Mouse (Mus musculus): ENCODE results near the gene Phc1. TPM values are rescaled to one million over a fixed set of nuclear protein-coding genes. Genes with fewer than 3 reads are reported as not detected.

The Phc1 gene
- polyA plus RNA-seq, 1 experiment from 2014 or later: 11.0 TPM

DNA sequence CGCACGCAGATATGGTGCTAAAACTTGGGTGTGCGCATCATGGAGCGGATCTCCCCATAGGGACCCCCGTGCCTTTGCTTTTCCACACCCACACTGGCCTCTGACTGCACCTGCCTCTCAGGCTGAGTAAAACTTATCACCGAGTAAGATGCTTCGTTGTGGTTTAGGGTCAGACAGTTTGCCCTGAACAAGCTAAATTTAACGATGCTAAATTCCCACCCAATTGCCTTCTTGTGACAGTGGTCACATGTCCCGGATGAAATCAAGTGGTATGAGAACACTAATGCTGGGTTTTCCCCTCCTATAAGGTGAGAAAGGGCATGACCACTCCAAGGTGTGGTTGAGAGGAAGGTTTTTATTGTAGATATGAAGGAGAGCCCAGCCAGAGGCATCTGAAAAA lies 46.6 kb downstream of the Phc1 start:
- H3K4me1 ChIP-seq (ENCODE audit: control insufficient read depth, insufficient read depth, low read length): peaks cover 3% of the 10 kb centered on the region; the same call in 1 of the 2 replicates
- H3K36me3 ChIP-seq (ENCODE audit: control insufficient read depth, insufficient read depth, low read length): no peaks in the 10 kb centered on the region
- no peak overlapping the region for H3K4me2 ChIP-seq (ENCODE audit: low read depth, low read length)
- ATAC-seq (ENCODE audit: insufficient read depth, low FRiP score): no peak
- H3K27me3 ChIP-seq (ENCODE audit: control insufficient read depth, insufficient read depth, low read length): no peaks in the 10 kb centered on the region
- no peaks in the 10 kb centered on the region for H3K9me3 ChIP-seq (replicated peaks; ENCODE audit: control insufficient read depth, low read length)
- no peak overlapping the region for H3K9ac ChIP-seq (ENCODE audit: low read length)
- WGBS: 84% methylated on average over 9 of the region's 9 CpGs
- H3K4me3 ChIP-seq (replicated peaks; ENCODE audit: low read length): no peak overlapping the region
- no peak overlapping the region for H3K27ac ChIP-seq (ENCODE audit: low read length)

GRCm38 (mm10) chr6:122293121-122293520 lies 47.2 kb downstream of the Phc1 start:
- H3K4me2 ChIP-seq (ENCODE audit: low read depth, low read length): no peak overlapping the region
- no peak for ATAC-seq (ENCODE audit: insufficient read depth, low FRiP score)
- H3K9ac ChIP-seq (ENCODE audit: low read length): no peak overlapping the region
- 86% methylated on average over 8 of the region's 8 CpGs for WGBS
- no peaks in the 10 kb centered on the region for H3K36me3 ChIP-seq (ENCODE audit: control insufficient read depth, insufficient read depth, low read length)
- H3K4me1 ChIP-seq (ENCODE audit: control insufficient read depth, insufficient read depth, low read length): peaks cover 3% of the 10 kb centered on the region; the same call in 1 of the 2 replicates
- no peaks in the 10 kb centered on the region for H3K9me3 ChIP-seq (replicated peaks; ENCODE audit: control insufficient read depth, low read length)
- H3K4me3 ChIP-seq (replicated peaks; ENCODE audit: low read length): no peak overlapping the region
- H3K27ac ChIP-seq (ENCODE audit: low read length): no peak overlapping the region
- no peaks in the 10 kb centered on the region for H3K27me3 ChIP-seq (ENCODE audit: control insufficient read depth, insufficient read depth, low read length)

- WGBS: 56% methylated on average over 2 of the region's 2 CpGs
- no peaks in the 10 kb centered on the region for H3K9me3 ChIP-seq (replicated peaks; ENCODE audit: control insufficient read depth, low read length)
- no peak for ATAC-seq (ENCODE audit: insufficient read depth, low FRiP score)
- no peak overlapping the region for H3K4me3 ChIP-seq (replicated peaks; ENCODE audit: low read length)
- no peaks in the 10 kb centered on the region for H3K36me3 ChIP-seq (ENCODE audit: control insufficient read depth, insufficient read depth, low read length)
- no peaks in the 10 kb centered on the region for H3K27me3 ChIP-seq (ENCODE audit: control insufficient read depth, insufficient read depth, low read length)
- no peak overlapping the region for H3K4me2 ChIP-seq (ENCODE audit: low read depth, low read length)
- H3K4me1 ChIP-seq (ENCODE audit: control insufficient read depth, insufficient read depth, low read length): 0 out of 2 replicates have a peak, but pooled peaks cover 3% of the 10 kb centered on the region
- H3K27ac ChIP-seq (ENCODE audit: low read length): no peak overlapping the region
- H3K9ac ChIP-seq (ENCODE audit: low read length): no peak overlapping the region
Observed at GRCm38 (mm10) chr6:122292184-122292583, 48.2 kb downstream of the Phc1 start.

DNA sequence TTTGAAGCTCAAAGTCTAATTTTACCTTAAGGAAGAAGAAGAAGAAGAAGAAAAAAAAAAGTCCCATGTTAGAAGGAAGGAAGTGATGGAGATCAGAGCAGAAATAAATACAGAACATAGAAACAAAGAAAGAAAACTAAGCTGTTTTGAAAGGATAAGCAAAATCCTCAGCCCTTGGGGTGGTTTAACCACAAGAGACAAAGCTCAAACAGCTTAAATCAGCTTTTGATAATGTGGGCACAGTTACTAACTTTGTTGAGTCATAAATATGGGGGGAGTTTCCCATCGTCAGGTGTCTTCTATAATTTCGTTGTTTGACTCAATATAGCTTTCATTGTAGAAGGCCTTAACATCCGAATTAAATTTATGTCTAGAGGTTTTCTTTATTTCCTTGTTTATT lies 48.6 kb downstream of the Phc1 start:
- no peak for ATAC-seq (ENCODE audit: insufficient read depth, low FRiP score)
- Histone ChIP-seq H3K27me3 (ENCODE audit: control insufficient read depth, insufficient read depth, low read length) (no peaks in the 10 kb centered on the region), H3K36me3 (ENCODE audit: control insufficient read depth, insufficient read depth, low read length) (no peaks in the 10 kb centered on the region), H3K4me3 (replicated peaks; ENCODE audit: low read length) (no peak overlapping the region), H3K9ac (ENCODE audit: low read length) (no peak overlapping the region), H3K4me2 (ENCODE audit: low read depth, low read length) (no peak overlapping the region), H3K9me3 (replicated peaks; ENCODE audit: control insufficient read depth, low read length) (no peaks in the 10 kb centered on the region), H3K27ac (ENCODE audit: low read length) (no peak overlapping the region), H3K4me1 (ENCODE audit: control insufficient read depth, insufficient read depth, low read length) (0 out of 2 replicates have a peak, but pooled peaks cover 3% of the 10 kb centered on the region)
- 70% methylated on average over 3 of the region's 3 CpGs for WGBS

- Histone ChIP-seq H3K36me3 (ENCODE audit: control insufficient read depth, insufficient read depth, low read length) (no peaks in the 10 kb centered on the region), H3K9ac (ENCODE audit: low read length) (no peak overlapping the region), H3K9me3 (replicated peaks; ENCODE audit: control insufficient read depth, low read length) (no peaks in the 10 kb centered on the region), H3K4me3 (replicated peaks; ENCODE audit: low read length) (no peak overlapping the region), H3K27me3 (ENCODE audit: control insufficient read depth, insufficient read depth, low read length) (no peaks in the 10 kb centered on the region), H3K27ac (ENCODE audit: low read length) (no peak overlapping the region), H3K4me1 (ENCODE audit: control insufficient read depth, insufficient read depth, low read length) (0 out of 2 replicates have a peak, but pooled peaks cover 3% of the 10 kb centered on the region), H3K4me2 (ENCODE audit: low read depth, low read length) (no peak overlapping the region)
- 85% methylated on average over 2 of the region's 2 CpGs for WGBS
- no peak for ATAC-seq (ENCODE audit: insufficient read depth, low FRiP score)
Observed at GRCm38 (mm10) chr6:122291264-122291663, 49.1 kb downstream of the Phc1 start.

DNA sequence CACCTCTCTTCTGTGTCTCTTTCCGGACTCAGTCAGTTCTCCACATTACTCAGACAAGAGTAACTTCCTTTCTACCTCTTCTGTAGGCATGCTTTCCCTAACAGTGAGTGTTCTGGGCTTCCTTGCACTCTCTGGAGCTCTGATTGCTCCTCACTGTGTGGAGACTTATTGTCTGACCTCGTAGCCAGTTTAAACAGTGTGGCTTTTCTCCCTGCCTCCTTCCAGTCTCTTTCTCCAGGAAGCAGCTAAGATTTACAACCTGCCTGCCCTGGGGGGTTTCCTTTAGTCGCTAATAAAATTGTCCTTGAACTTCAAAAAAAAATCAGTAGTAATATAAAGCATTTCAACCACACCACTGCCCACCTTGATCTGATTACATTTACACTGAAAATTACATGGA lies 50.1 kb downstream of the Phc1 start:
- H3K4me2 ChIP-seq (ENCODE audit: low read depth, low read length): no peak overlapping the region
- no peaks in the 10 kb centered on the region for H3K9me3 ChIP-seq (replicated peaks; ENCODE audit: control insufficient read depth, low read length)
- no peak overlapping the region for H3K4me3 ChIP-seq (replicated peaks; ENCODE audit: low read length)
- H3K4me1 ChIP-seq (ENCODE audit: control insufficient read depth, insufficient read depth, low read length): 0 out of 2 replicates have a peak, but pooled peaks cover 3% of the 10 kb centered on the region
- H3K36me3 ChIP-seq (ENCODE audit: control insufficient read depth, insufficient read depth, low read length): no peaks in the 10 kb centered on the region
- no peak overlapping the region for H3K27ac ChIP-seq (ENCODE audit: low read length)
- H3K27me3 ChIP-seq (ENCODE audit: control insufficient read depth, insufficient read depth, low read length): no peaks in the 10 kb centered on the region
- 36% methylated on average over 3 of the region's 3 CpGs for WGBS
- ATAC-seq (ENCODE audit: insufficient read depth, low FRiP score): no peak
- H3K9ac ChIP-seq (ENCODE audit: low read length): no peak overlapping the region

- no peaks in the 10 kb centered on the region for H3K27me3 ChIP-seq (ENCODE audit: control insufficient read depth, insufficient read depth, low read length)
- H3K4me1 ChIP-seq (ENCODE audit: control insufficient read depth, insufficient read depth, low read length): 0 out of 2 replicates have a peak, but pooled peaks cover 3% of the 10 kb centered on the region
- no peak overlapping the region for H3K27ac ChIP-seq (ENCODE audit: low read length)
- H3K9ac ChIP-seq (ENCODE audit: low read length): no peak overlapping the region
- 64% methylated on average over 1 of the region's 1 CpGs for WGBS
- no peak overlapping the region for H3K4me3 ChIP-seq (replicated peaks; ENCODE audit: low read length)
- no peaks in the 10 kb centered on the region for H3K9me3 ChIP-seq (replicated peaks; ENCODE audit: control insufficient read depth, low read length)
- no peak for ATAC-seq (ENCODE audit: insufficient read depth, low FRiP score)
- no peak overlapping the region for H3K4me2 ChIP-seq (ENCODE audit: low read depth, low read length)
- H3K36me3 ChIP-seq (ENCODE audit: control insufficient read depth, insufficient read depth, low read length): no peaks in the 10 kb centered on the region
Observed at GRCm38 (mm10) chr6:122289313-122289712, 51.0 kb downstream of the Phc1 start.

- H3K27me3 ChIP-seq (ENCODE audit: control insufficient read depth, insufficient read depth, low read length): no peaks in the 10 kb centered on the region
- no peaks in the 10 kb centered on the region for H3K9me3 ChIP-seq (replicated peaks; ENCODE audit: control insufficient read depth, low read length)
- no peak overlapping the region for H3K9ac ChIP-seq (ENCODE audit: low read length)
- no peaks in the 10 kb centered on the region for H3K36me3 ChIP-seq (ENCODE audit: control insufficient read depth, insufficient read depth, low read length)
- H3K27ac ChIP-seq (ENCODE audit: low read length): no peak overlapping the region
- no peak overlapping the region for H3K4me2 ChIP-seq (ENCODE audit: low read depth, low read length)
- H3K4me1 ChIP-seq (ENCODE audit: control insufficient read depth, insufficient read depth, low read length): 0 out of 2 replicates have a peak, but pooled peaks cover 3% of the 10 kb centered on the region
- no peak for ATAC-seq (ENCODE audit: insufficient read depth, low FRiP score)
- H3K4me3 ChIP-seq (replicated peaks; ENCODE audit: low read length): no peak overlapping the region
- WGBS: 26% methylated on average over 1 of the region's 1 CpGs
Observed at GRCm38 (mm10) chr6:122288263-122288662, 52.1 kb downstream of the Phc1 start.

DNA sequence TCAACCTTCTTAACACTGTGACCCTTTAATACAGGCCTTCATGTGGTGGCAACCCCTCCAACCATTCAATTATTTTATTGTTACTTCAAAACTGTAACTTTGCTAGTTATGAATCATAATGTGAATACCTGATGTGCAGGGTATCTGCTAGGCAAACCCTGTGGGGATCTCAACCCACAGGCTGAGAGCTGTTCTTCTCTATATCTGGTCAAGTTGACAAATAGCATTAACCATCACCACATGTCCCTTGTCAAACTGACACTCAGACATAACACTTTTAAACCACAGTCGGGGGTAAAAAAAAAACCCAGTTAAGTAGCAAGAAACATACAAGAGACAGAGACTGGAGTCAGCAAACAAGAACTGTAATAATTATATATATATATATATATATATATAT lies 55.5 kb downstream of the Phc1 start:
- 52% methylated on average over 1 of the region's 1 CpGs for WGBS
- Histone ChIP-seq H3K36me3 (ENCODE audit: control insufficient read depth, insufficient read depth, low read length) (no peaks in the 10 kb centered on the region), H3K4me2 (ENCODE audit: low read depth, low read length) (no peak overlapping the region), H3K9ac (ENCODE audit: low read length) (no peak overlapping the region), H3K9me3 (replicated peaks; ENCODE audit: control insufficient read depth, low read length) (no peaks in the 10 kb centered on the region), H3K27ac (ENCODE audit: low read length) (no peak overlapping the region), H3K4me3 (replicated peaks; ENCODE audit: low read length) (no peak overlapping the region), H3K27me3 (ENCODE audit: control insufficient read depth, insufficient read depth, low read length) (no peaks in the 10 kb centered on the region), H3K4me1 (ENCODE audit: control insufficient read depth, insufficient read depth, low read length) (no peaks in the 10 kb centered on the region)
- no peak for ATAC-seq (ENCODE audit: insufficient read depth, low FRiP score)

- H3K27me3 ChIP-seq (ENCODE audit: control insufficient read depth, insufficient read depth, low read length): no peaks in the 10 kb centered on the region
- H3K4me3 ChIP-seq (replicated peaks; ENCODE audit: low read length): no peak overlapping the region
- H3K9ac ChIP-seq (ENCODE audit: low read length): no peak overlapping the region
- H3K4me1 ChIP-seq (ENCODE audit: control insufficient read depth, insufficient read depth, low read length): no peaks in the 10 kb centered on the region
- 81% methylated on average over 4 of the region's 4 CpGs for WGBS
- no peak for ATAC-seq (ENCODE audit: insufficient read depth, low FRiP score)
- H3K9me3 ChIP-seq (replicated peaks; ENCODE audit: control insufficient read depth, low read length): no peaks in the 10 kb centered on the region
- H3K36me3 ChIP-seq (ENCODE audit: control insufficient read depth, insufficient read depth, low read length): no peaks in the 10 kb centered on the region
- no peak overlapping the region for H3K4me2 ChIP-seq (ENCODE audit: low read depth, low read length)
- no peak overlapping the region for H3K27ac ChIP-seq (ENCODE audit: low read length)
Observed at GRCm38 (mm10) chr6:122284304-122284703, 56.1 kb downstream of the Phc1 start.

Measured in stomach, embryonic 16.5 days (tissue).